Mouse (Mus musculus): Measurements from ENCODE around the gene Rbm43. TPM values are rescaled to one million over a fixed set of nuclear protein-coding genes. Genes with fewer than 3 reads are reported as not detected.

Gene Rbm43
- polyA plus RNA-seq, 1 experiment from 2014 or later: 18.5 TPM

DNA sequence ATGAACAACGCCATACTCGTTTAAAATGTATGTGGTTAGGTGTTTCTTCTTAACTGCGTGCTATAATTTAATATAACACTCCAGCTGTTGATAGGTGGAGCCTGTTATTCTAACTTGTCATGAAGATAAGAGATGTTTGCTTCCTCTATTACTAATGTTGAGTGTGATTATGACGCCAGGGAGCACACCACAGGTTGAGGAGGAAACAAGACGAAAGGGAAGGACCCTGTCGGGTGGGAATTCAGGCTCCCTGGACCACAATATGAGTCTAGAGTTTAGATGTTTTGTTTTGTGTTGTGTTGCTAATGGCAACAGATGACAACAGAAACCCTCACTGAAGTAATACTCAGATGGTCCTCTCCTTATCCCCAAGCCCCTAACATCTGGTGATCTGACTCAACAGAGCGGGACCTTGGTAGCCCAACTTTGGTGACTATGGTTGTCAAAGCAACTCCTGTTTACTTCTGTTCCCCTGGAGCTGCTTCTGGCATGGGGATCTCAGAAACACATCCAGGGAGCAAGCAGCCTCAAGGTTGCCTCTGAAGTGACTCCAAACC, 18.8 kb upstream of the Rbm43 start:
- no peaks in the 10 kb centered on the region for H3K27me3 ChIP-seq (ENCODE audit: control insufficient read depth, insufficient read depth, low read length)
- H3K27ac ChIP-seq (ENCODE audit: low read length): no peak overlapping the region
- H3K4me1 ChIP-seq (ENCODE audit: control insufficient read depth, insufficient read depth, low read length): no peaks in the 10 kb centered on the region
- WGBS: 78% methylated on average over 7 of the region's 7 CpGs
- no peak overlapping the region for H3K4me3 ChIP-seq (ENCODE audit: low read length)
- no peaks in the 10 kb centered on the region for H3K9me3 ChIP-seq (replicated peaks; ENCODE audit: control insufficient read depth, low read length)
- H3K36me3 ChIP-seq (ENCODE audit: control insufficient read depth, insufficient read depth): peaks cover 5% of the 10 kb centered on the region; the same call in 1 of the 2 replicates
- H3K9ac ChIP-seq (ENCODE audit: low read length): no peak overlapping the region
- no peak overlapping the region for H3K4me2 ChIP-seq (ENCODE audit: low read depth, low read length)
- ATAC-seq (replicated peaks; ENCODE audit: extremely low read depth, insufficient read depth, low FRiP score): no peak

DNA sequence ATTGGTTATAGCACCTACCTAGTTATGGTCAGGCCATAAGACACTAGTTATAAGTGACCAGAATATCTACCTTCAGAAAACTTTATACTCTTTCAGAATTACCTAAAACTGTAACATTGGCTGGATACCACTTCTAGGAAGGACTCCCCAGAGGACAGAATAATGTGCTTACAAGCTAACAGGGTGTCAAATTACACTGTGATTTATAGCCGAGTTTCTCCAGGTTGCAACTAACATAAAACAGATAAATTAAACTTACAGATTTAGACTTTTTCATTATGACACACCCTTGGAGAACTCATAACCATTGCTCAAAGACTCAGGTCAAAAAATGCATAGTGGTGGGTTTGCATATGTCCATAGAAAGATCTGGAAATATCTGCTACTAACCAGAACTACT, 15.9 kb upstream of the Rbm43 start:
- H3K4me2 ChIP-seq (ENCODE audit: low read depth, low read length): no peak overlapping the region

GRCm38 (mm10) chr2:51948105-51948830, 13.3 kb upstream of the Rbm43 start:
- ATAC-seq (replicated peaks; ENCODE audit: extremely low read depth, insufficient read depth, low FRiP score): no peak
- H3K9me3 ChIP-seq (replicated peaks; ENCODE audit: control insufficient read depth, low read length): 0 out of 2 replicates have a peak, but pooled peaks cover 3% of the 10 kb centered on the region
- H3K27me3 ChIP-seq (ENCODE audit: control insufficient read depth, insufficient read depth, low read length): no peaks in the 10 kb centered on the region
- H3K4me3 ChIP-seq (ENCODE audit: low read length): no peak overlapping the region
- no peaks in the 10 kb centered on the region for H3K4me1 ChIP-seq (ENCODE audit: control insufficient read depth, insufficient read depth, low read length)
- no peak overlapping the region for H3K9ac ChIP-seq (ENCODE audit: low read length)
- H3K27ac ChIP-seq (ENCODE audit: low read length): no peak overlapping the region
- H3K4me2 ChIP-seq (ENCODE audit: low read depth, low read length): no peak overlapping the region
- WGBS: 66% methylated on average over 6 of the region's 6 CpGs
- H3K36me3 ChIP-seq (ENCODE audit: control insufficient read depth, insufficient read depth): no peaks in the 10 kb centered on the region; the same call in 1 of the 2 replicates

More for the DNA sequence above, 15.9 kb upstream of the Rbm43 start:
- no peak for ATAC-seq (replicated peaks; ENCODE audit: extremely low read depth, insufficient read depth, low FRiP score)
- WGBS: 31% methylated on average over 1 of the region's 1 CpGs
- Histone ChIP-seq H3K36me3 (ENCODE audit: control insufficient read depth, insufficient read depth) (peaks cover 3% of the 10 kb centered on the region; the same call in 1 of the 2 replicates), H3K9ac (ENCODE audit: low read length) (no peak overlapping the region), H3K27ac (ENCODE audit: low read length) (no peak overlapping the region), H3K4me1 (ENCODE audit: control insufficient read depth, insufficient read depth, low read length) (no peaks in the 10 kb centered on the region), H3K4me3 (ENCODE audit: low read length) (no peak overlapping the region), H3K27me3 (ENCODE audit: control insufficient read depth, insufficient read depth, low read length) (no peaks in the 10 kb centered on the region), H3K9me3 (replicated peaks; ENCODE audit: control insufficient read depth, low read length) (no peaks in the 10 kb centered on the region)

- no peak overlapping the region for H3K4me3 ChIP-seq (ENCODE audit: low read length)
- H3K36me3 ChIP-seq (ENCODE audit: control insufficient read depth, insufficient read depth): no peaks in the 10 kb centered on the region
- 0 out of 2 replicates have a peak, but pooled peaks cover 3% of the 10 kb centered on the region for H3K9me3 ChIP-seq (replicated peaks; ENCODE audit: control insufficient read depth, low read length)
- no peak overlapping the region for H3K27ac ChIP-seq (ENCODE audit: low read length)
- no peak overlapping the region for H3K9ac ChIP-seq (ENCODE audit: low read length)
- 56% methylated on average over 2 of the region's 2 CpGs for WGBS
- no peak for ATAC-seq (replicated peaks; ENCODE audit: extremely low read depth, insufficient read depth, low FRiP score)
- no peaks in the 10 kb centered on the region for H3K27me3 ChIP-seq (ENCODE audit: control insufficient read depth, insufficient read depth, low read length)
- no peaks in the 10 kb centered on the region for H3K4me1 ChIP-seq (ENCODE audit: control insufficient read depth, insufficient read depth, low read length)
- no peak overlapping the region for H3K4me2 ChIP-seq (ENCODE audit: low read depth, low read length)
These were observed 10.8 kb upstream of the Rbm43 start for GRCm38 (mm10) chr2:51945812-51946211.

GRCm38 (mm10) chr2:51941832-51942231, 6.9 kb upstream of the Rbm43 start:
- 80% methylated on average over 7 of the region's 7 CpGs for WGBS
- ATAC-seq (replicated peaks; ENCODE audit: extremely low read depth, insufficient read depth, low FRiP score): no peak

GRCm38 (mm10) chr2:51938750-51939149, 3.8 kb upstream of the Rbm43 start:
- Histone ChIP-seq H3K4me3 (ENCODE audit: low read length) (no peak overlapping the region), H3K9me3 (replicated peaks; ENCODE audit: control insufficient read depth, low read length) (0 out of 2 replicates have a peak, but pooled peaks cover 2% of the 10 kb centered on the region), H3K36me3 (ENCODE audit: control insufficient read depth, insufficient read depth) (no peaks in the 10 kb centered on the region), H3K27ac (ENCODE audit: low read length) (no peak overlapping the region), H3K9ac (ENCODE audit: low read length) (no peak overlapping the region), H3K27me3 (ENCODE audit: control insufficient read depth, insufficient read depth, low read length) (no peaks in the 10 kb centered on the region), H3K4me1 (ENCODE audit: control insufficient read depth, insufficient read depth, low read length) (peaks cover 6% of the 10 kb centered on the region; the same call in 1 of the 2 replicates), H3K4me2 (ENCODE audit: low read depth, low read length) (no peak overlapping the region)
- ATAC-seq (replicated peaks; ENCODE audit: extremely low read depth, insufficient read depth, low FRiP score): no peak
- WGBS: 37% methylated on average over 2 of the region's 3 CpGs

More at GRCm38 (mm10) chr2:51941832-51942231, 6.9 kb upstream of the Rbm43 start:
- Histone ChIP-seq H3K27me3 (ENCODE audit: control insufficient read depth, insufficient read depth, low read length) (no peaks in the 10 kb centered on the region), H3K4me1 (ENCODE audit: control insufficient read depth, insufficient read depth, low read length) (no peaks in the 10 kb centered on the region), H3K36me3 (ENCODE audit: control insufficient read depth, insufficient read depth) (no peaks in the 10 kb centered on the region), H3K4me2 (ENCODE audit: low read depth, low read length) (no peak overlapping the region), H3K4me3 (ENCODE audit: low read length) (no peak overlapping the region), H3K9ac (ENCODE audit: low read length) (no peak overlapping the region), H3K9me3 (replicated peaks; ENCODE audit: control insufficient read depth, low read length) (0 out of 2 replicates have a peak, but pooled peaks cover 3% of the 10 kb centered on the region), H3K27ac (ENCODE audit: low read length) (no peak overlapping the region)

GRCm38 (mm10) chr2:51937004-51937403, 2.0 kb upstream of the Rbm43 start:
- 67% methylated on average over 6 of the region's 6 CpGs for WGBS
- H3K4me3 ChIP-seq (ENCODE audit: low read length): no peak overlapping the region
- no peak overlapping the region for H3K4me2 ChIP-seq (ENCODE audit: low read depth, low read length)
- H3K9ac ChIP-seq (ENCODE audit: low read length): no peak overlapping the region
- H3K27me3 ChIP-seq (ENCODE audit: control insufficient read depth, insufficient read depth, low read length): no peaks in the 10 kb centered on the region
- no peaks in the 10 kb centered on the region for H3K9me3 ChIP-seq (replicated peaks; ENCODE audit: control insufficient read depth, low read length)
- no peak for ATAC-seq (replicated peaks; ENCODE audit: extremely low read depth, insufficient read depth, low FRiP score)
- H3K27ac ChIP-seq (ENCODE audit: low read length): no peak overlapping the region
- peaks cover 10% of the 10 kb centered on the region for H3K4me1 ChIP-seq (ENCODE audit: control insufficient read depth, insufficient read depth, low read length)
- no peaks in the 10 kb centered on the region for H3K36me3 ChIP-seq (ENCODE audit: control insufficient read depth, insufficient read depth)

- Histone ChIP-seq H3K27ac (ENCODE audit: low read length) (no peak overlapping the region), H3K9ac (ENCODE audit: low read length) (no peak overlapping the region), H3K27me3 (ENCODE audit: control insufficient read depth, insufficient read depth, low read length) (no peaks in the 10 kb centered on the region), H3K36me3 (ENCODE audit: control insufficient read depth, insufficient read depth) (no peaks in the 10 kb centered on the region), H3K4me3 (ENCODE audit: low read length) (no peak overlapping the region), H3K9me3 (replicated peaks; ENCODE audit: control insufficient read depth, low read length) (no peaks in the 10 kb centered on the region), H3K4me1 (ENCODE audit: control insufficient read depth, insufficient read depth, low read length) (peaks cover 10% of the 10 kb centered on the region), H3K4me2 (ENCODE audit: low read depth, low read length) (no peak overlapping the region)
- 74% methylated on average over 3 of the region's 3 CpGs for WGBS
- ATAC-seq (replicated peaks; ENCODE audit: extremely low read depth, insufficient read depth, low FRiP score): no peak
These were observed 1.6 kb upstream of the Rbm43 start for GRCm38 (mm10) chr2:51936585-51936984.

GRCm38 (mm10) chr2:51935921-51936320, 958 bp upstream of the Rbm43 start:
- no peak overlapping the region for H3K4me3 ChIP-seq (ENCODE audit: low read length)
- no peak overlapping the region for H3K27ac ChIP-seq (ENCODE audit: low read length)
- H3K36me3 ChIP-seq (ENCODE audit: control insufficient read depth, insufficient read depth): no peaks in the 10 kb centered on the region
- H3K9me3 ChIP-seq (replicated peaks; ENCODE audit: control insufficient read depth, low read length): no peaks in the 10 kb centered on the region
- no peak overlapping the region for H3K4me2 ChIP-seq (ENCODE audit: low read depth, low read length)
- peaks cover 10% of the 10 kb centered on the region for H3K4me1 ChIP-seq (ENCODE audit: control insufficient read depth, insufficient read depth, low read length)
- ATAC-seq (replicated peaks; ENCODE audit: extremely low read depth, insufficient read depth, low FRiP score): no peak
- no peak overlapping the region for H3K9ac ChIP-seq (ENCODE audit: low read length)
- H3K27me3 ChIP-seq (ENCODE audit: control insufficient read depth, insufficient read depth, low read length): no peaks in the 10 kb centered on the region
- 90% methylated on average over 7 of the region's 7 CpGs for WGBS

Data from heart, embryonic 16.5 days (tissue).